Mouse (Mus musculus) neural tube, embryonic 15.5 days (tissue): ENCODE measurements around the gene Slc24a3. TPM values are rescaled to one million over a fixed set of nuclear protein-coding genes. Genes with fewer than 3 reads are reported as not detected.

ENCODE experiments used
- ATAC-seq: fragments of 200-750 bp; cut with Nextera tagmentation; 2 replicates; pipeline ENCODE4 v1.8.0; 2017; ENCODE audit warnings: mild to moderate bottlenecking, moderate TSS enrichment, moderate library complexity; ENCODE audit not compliant: low FRiP score
- H3K27ac ChIP-seq: fragments of 300-500 bp; sonication (generic); replicated peaks from 2 replicates; pipeline ENCODE4 v1.5.1; 2015; ENCODE audit warnings: mild to moderate bottlenecking, inconsistent platforms
- H3K27me3 ChIP-seq: fragments of 300-500 bp; sonication (generic); replicated peaks from 2 replicates; pipeline ENCODE4 v1.6.1; 2015; ENCODE audit warnings: inconsistent platforms
- H3K36me3 ChIP-seq: fragments of 300-500 bp; sonication (generic); 2 replicates; pipeline ENCODE4 v1.6.1; 2015; ENCODE audit warnings: inconsistent platforms
- H3K4me1 ChIP-seq: fragments of 300-500 bp; sonication (generic); 2 replicates; pipeline ENCODE4 v1.6.1; 2015; ENCODE audit warnings: inconsistent platforms
- H3K4me2 ChIP-seq: fragments of 300-500 bp; sonication (generic); 2 replicates; pipeline ENCODE4 v1.6.1; 2015; ENCODE audit warnings: inconsistent platforms, mild to moderate bottlenecking, moderate library complexity
- H3K4me3 ChIP-seq: fragments of 300-500 bp; sonication (generic); replicated peaks from 2 replicates; pipeline ENCODE4 v1.5.1; 2015; ENCODE audit warnings: mild to moderate bottlenecking, inconsistent platforms
- H3K9ac ChIP-seq: fragments of 300-500 bp; sonication (generic); replicated peaks from 2 replicates; pipeline ENCODE4 v1.6.1; 2015; ENCODE audit warnings: mild to moderate bottlenecking, inconsistent platforms
- H3K9me3 ChIP-seq: fragments of 300-500 bp; sonication (generic); replicated peaks from 2 replicates; pipeline ENCODE4 v1.6.1; 2016; ENCODE audit warnings: inconsistent platforms
- WGBS: fragments of 180-500 bp; shearing (Covaris S2); methylation state at CpG from one replicate; pipeline ENCODE4 v1.1.7; 2015; ENCODE audit warnings: mixed read lengths; 5-methylcytosine and 5-hydroxymethylcytosine counted together
- polyA plus RNA-seq: library from polyadenylated mRNA; unstranded; fragments of >200 nt; fragmentation: Nextera tagmentation; extraction: Ambion mirVana; gene quantifications from 2 replicates; pipeline ENCODE4 v1.2.1, GENCODE M21; 2015

Slc24a3 gene
- polyA plus RNA-seq, 1 experiment from 2014 or later = 28.9 TPM

- Histone ChIP-seq H3K4me3 (no peak overlapping the region), H3K4me1 (0 out of 2 replicates have a peak, but pooled peaks cover 5% of the 10 kb centered on the region), H3K36me3 (no peaks in the 10 kb centered on the region), H3K9ac (no peak overlapping the region), H3K9me3 (no peaks in the 10 kb centered on the region), H3K27me3 (no peaks in the 10 kb centered on the region), H3K27ac (peak overlapping the region; percentile 51), H3K4me2 (0 out of 2 replicates have a peak overlapping the region, but pooled peaks have one; percentile 2)
- peak; percentile 71 for ATAC-seq
- 66% methylated on average over 13 of the region's 13 CpGs for WGBS
These were observed 215.6 kb downstream of the Slc24a3 start for GRCm38 (mm10) chr2:145382908-145383770.

DNA sequence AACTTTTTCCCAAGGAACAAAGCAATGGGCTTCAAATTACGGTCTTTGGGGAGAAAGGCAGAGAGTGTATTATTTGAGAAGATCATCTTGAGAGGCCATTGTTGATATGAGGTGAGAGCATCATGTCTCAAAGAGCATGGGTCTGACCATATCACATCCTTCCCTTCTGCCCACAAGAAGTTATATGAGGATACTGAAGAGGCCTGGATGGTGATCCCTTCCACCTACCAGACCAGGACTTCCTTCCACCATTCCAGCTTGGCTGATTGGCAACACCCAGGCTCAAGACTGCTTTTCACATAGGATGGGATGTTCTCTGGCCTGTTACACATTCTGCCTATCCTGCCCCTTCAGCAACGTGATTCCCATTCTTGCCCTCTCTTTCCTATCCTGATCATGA, 216.7 kb downstream of the Slc24a3 start:
- no peaks in the 10 kb centered on the region for H3K36me3 ChIP-seq
- no peak overlapping the region for H3K9ac ChIP-seq
- no peak for ATAC-seq
- H3K27ac ChIP-seq = no peak overlapping the region
- 0 out of 2 replicates have a peak, but pooled peaks cover 5% of the 10 kb centered on the region for H3K4me1 ChIP-seq
- H3K4me2 ChIP-seq = no peak overlapping the region
- H3K27me3 ChIP-seq = no peaks in the 10 kb centered on the region
- H3K9me3 ChIP-seq = no peaks in the 10 kb centered on the region
- no peak overlapping the region for H3K4me3 ChIP-seq
- WGBS = 92% methylated on average over 2 of the region's 2 CpGs

DNA sequence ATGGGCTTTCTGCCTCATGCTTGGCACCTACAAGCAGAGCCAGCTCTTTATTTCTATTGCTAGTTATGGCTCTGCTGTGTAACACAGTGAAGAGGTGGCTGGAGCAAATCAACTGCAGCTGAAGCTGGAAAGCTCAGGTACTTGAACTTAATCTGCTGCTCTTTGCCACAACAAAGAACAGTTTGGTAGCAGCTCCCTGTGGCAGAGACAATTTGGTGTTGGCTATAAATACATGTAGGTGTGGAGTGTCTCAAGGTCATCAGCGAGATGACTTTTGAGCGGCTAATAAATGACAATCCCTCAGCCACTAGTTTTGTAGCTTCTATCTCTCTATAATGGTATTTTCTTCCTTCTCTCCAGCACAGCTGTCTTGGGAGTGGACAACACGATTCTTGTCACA, 217.7 kb downstream of the Slc24a3 start:
- Histone ChIP-seq H3K4me1 (0 out of 2 replicates have a peak, but pooled peaks cover 5% of the 10 kb centered on the region), H3K9me3 (no peaks in the 10 kb centered on the region), H3K9ac (no peak overlapping the region), H3K4me2 (no peak overlapping the region), H3K36me3 (no peaks in the 10 kb centered on the region), H3K27ac (no peak overlapping the region), H3K4me3 (no peak overlapping the region), H3K27me3 (no peaks in the 10 kb centered on the region)
- WGBS = 88% methylated on average over 3 of the region's 3 CpGs
- ATAC-seq = no peak

- H3K4me2 ChIP-seq = no peak overlapping the region
- 68% methylated on average over 1 of the region's 1 CpGs for WGBS
- H3K9ac ChIP-seq = no peak overlapping the region
- H3K27ac ChIP-seq = no peak overlapping the region
- no peaks in the 10 kb centered on the region for H3K9me3 ChIP-seq
- H3K4me3 ChIP-seq = no peak overlapping the region
- H3K27me3 ChIP-seq = no peaks in the 10 kb centered on the region
- no peak for ATAC-seq
- 0 out of 2 replicates have a peak, but pooled peaks cover 5% of the 10 kb centered on the region for H3K4me1 ChIP-seq
- H3K36me3 ChIP-seq = no peaks in the 10 kb centered on the region
These were observed 218.2 kb downstream of the Slc24a3 start for GRCm38 (mm10) chr2:145385773-145386172.

DNA sequence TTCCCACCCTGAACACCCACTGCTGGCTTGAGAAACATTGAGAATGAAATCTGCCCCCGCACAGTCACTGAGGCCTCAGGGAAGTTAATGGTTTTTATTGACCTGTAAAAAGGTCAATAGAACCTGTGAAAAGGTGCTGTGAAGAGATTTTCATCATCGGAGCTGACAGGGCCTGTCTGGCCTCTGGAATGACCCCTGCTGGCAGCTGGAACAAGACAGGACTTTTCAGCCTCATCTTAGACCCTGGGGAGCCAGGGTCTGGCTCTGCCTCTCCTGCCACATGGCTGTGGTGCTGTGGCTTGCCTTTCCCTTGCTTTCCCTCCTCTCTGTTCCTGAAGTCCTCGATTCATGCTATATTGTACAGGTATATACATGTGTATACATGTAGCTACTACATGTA, 228.2 kb downstream of the Slc24a3 start:
- ATAC-seq = no peak
- 58% methylated on average over 3 of the region's 3 CpGs for WGBS
- no peak overlapping the region for H3K4me2 ChIP-seq
- no peaks in the 10 kb centered on the region for H3K27me3 ChIP-seq
- no peak overlapping the region for H3K4me3 ChIP-seq
- H3K36me3 ChIP-seq = no peaks in the 10 kb centered on the region
- H3K27ac ChIP-seq = no peak overlapping the region
- H3K4me1 ChIP-seq = peaks cover 9% of the 10 kb centered on the region; the same call in 1 of the 2 replicates
- no peak overlapping the region for H3K9ac ChIP-seq
- no peaks in the 10 kb centered on the region for H3K9me3 ChIP-seq

DNA sequence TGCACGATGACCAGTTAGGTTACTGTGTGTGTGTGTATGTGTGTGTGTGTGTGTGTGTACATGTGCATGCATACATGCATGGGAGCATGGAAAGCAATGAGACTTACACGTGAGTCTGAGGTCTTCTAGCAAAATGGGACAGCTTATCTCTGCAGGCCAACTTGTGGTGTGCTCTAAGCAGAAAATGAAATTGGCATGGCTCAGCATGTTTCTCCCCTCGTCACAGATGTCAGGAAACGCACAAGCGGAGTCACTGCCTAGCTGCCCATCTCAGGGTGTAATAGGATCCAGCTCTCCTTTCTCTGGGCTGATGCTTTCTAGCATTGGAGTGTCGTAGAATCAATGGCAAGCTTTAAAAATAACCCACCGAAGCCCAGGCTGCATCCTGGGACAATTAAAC, 229.0 kb downstream of the Slc24a3 start:
- no peaks in the 10 kb centered on the region for H3K9me3 ChIP-seq
- no peak overlapping the region for H3K4me2 ChIP-seq
- ATAC-seq = no peak
- WGBS = 52% methylated on average over 7 of the region's 7 CpGs
- peaks cover 9% of the 10 kb centered on the region; the same call in 1 of the 2 replicates for H3K4me1 ChIP-seq
- no peaks in the 10 kb centered on the region for H3K27me3 ChIP-seq
- H3K36me3 ChIP-seq = no peaks in the 10 kb centered on the region
- H3K27ac ChIP-seq = no peak overlapping the region
- no peak overlapping the region for H3K4me3 ChIP-seq
- H3K9ac ChIP-seq = no peak overlapping the region

- Histone ChIP-seq H3K4me2 (no peak overlapping the region), H3K27ac (no peak overlapping the region), H3K27me3 (no peaks in the 10 kb centered on the region), H3K4me1 (peaks cover 9% of the 10 kb centered on the region; the same call in 1 of the 2 replicates), H3K9me3 (no peaks in the 10 kb centered on the region), H3K4me3 (no peak overlapping the region), H3K9ac (no peak overlapping the region), H3K36me3 (no peaks in the 10 kb centered on the region)
- no peak for ATAC-seq
- WGBS = 29% methylated on average over 10 of the region's 10 CpGs
These were observed 230.1 kb downstream of the Slc24a3 start for GRCm38 (mm10) chr2:145397456-145398206.

DNA sequence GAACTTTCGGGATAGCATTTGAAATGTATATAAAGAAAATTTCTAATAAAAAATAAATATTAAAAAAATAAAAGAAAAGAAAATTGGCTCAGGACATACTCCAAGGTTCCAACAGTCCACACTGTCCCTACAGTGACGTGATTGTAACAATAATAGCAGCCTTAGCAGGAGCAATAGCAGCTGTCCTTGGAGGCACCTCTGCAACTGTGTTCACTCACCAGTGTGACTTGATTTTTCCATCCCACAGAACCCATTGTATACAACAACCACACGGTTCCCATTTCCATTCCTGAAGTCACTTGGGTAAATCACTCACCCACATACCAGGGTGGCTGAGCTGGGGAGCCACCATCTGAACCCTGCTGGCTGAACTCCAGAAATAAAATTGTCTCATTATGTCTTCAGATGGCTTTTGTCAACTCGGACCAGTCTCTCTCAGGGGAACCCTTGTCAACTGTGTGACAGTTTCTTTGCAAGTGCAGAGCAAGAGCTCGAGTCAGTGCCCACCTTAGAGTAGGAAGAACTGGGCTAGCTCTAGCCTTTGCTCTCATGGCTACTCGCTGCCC, 233.8 kb downstream of the Slc24a3 start:
- no peaks in the 10 kb centered on the region for H3K9me3 ChIP-seq
- no peak for ATAC-seq
- H3K4me1 ChIP-seq = peaks cover 21% of the 10 kb centered on the region
- 44% methylated on average over 6 of the region's 6 CpGs for WGBS
- H3K27me3 ChIP-seq = no peaks in the 10 kb centered on the region
- H3K9ac ChIP-seq = no peak overlapping the region
- no peak overlapping the region for H3K4me2 ChIP-seq
- H3K4me3 ChIP-seq = no peak overlapping the region
- H3K27ac ChIP-seq = no peak overlapping the region
- H3K36me3 ChIP-seq = no peaks in the 10 kb centered on the region

- H3K4me1 ChIP-seq = peaks cover 17% of the 10 kb centered on the region
- H3K4me3 ChIP-seq = no peak overlapping the region
- H3K9ac ChIP-seq = no peak overlapping the region
- 78% methylated on average over 2 of the region's 2 CpGs for WGBS
- no peak overlapping the region for H3K27ac ChIP-seq
- H3K27me3 ChIP-seq = no peaks in the 10 kb centered on the region
- H3K36me3 ChIP-seq = no peaks in the 10 kb centered on the region
- no peak for ATAC-seq
- no peak overlapping the region for H3K4me2 ChIP-seq
- H3K9me3 ChIP-seq = no peaks in the 10 kb centered on the region
These were observed 234.4 kb downstream of the Slc24a3 start for GRCm38 (mm10) chr2:145401996-145402395.

DNA sequence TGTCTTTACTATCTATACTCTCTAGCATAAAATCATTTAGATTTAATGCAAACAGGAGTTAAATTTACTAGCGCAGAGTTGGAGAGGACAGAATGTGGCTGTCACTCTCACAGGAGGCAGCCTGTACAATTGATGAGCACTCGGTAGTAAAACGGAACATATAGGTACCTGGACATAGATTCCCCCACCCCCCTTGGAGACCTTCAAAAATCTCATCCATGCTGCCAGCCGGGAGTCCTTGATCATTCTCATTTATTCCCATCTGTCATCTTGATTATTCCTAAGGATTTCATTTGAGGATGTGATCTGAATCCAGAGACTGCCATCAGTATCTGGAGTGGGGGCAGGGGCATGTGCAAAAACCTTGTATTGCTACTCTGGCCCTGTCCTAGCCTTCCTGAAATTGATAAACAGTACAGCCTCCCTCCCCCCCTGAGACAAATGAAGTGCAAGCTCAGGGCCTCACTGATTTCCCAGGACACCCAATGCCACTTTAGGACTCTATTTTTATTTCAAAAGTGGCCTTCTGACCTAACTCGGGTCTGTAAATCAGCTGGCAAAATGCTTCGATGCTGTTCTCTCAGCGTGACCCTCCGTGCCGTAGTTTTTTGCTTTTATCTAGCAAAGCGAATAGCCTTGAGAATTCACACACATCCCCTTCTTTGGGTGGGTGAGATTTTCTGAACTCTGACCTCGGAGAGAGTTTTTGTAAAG, 237.4 kb downstream of the Slc24a3 start:
- no peak overlapping the region for H3K4me3 ChIP-seq
- peaks cover 13% of the 10 kb centered on the region for H3K4me1 ChIP-seq
- H3K27me3 ChIP-seq = no peaks in the 10 kb centered on the region
- no peaks in the 10 kb centered on the region for H3K9me3 ChIP-seq
- WGBS = 17% methylated on average over 11 of the region's 11 CpGs
- H3K27ac ChIP-seq = no peak overlapping the region
- H3K36me3 ChIP-seq = no peaks in the 10 kb centered on the region
- peak; percentile 69; the same call in 1 of the 2 replicates for ATAC-seq
- H3K9ac ChIP-seq = no peak overlapping the region
- no peak overlapping the region for H3K4me2 ChIP-seq

- no peak overlapping the region for H3K9ac ChIP-seq
- no peak overlapping the region for H3K4me3 ChIP-seq
- no peaks in the 10 kb centered on the region for H3K9me3 ChIP-seq
- WGBS = 28% methylated on average over 4 of the region's 4 CpGs
- H3K36me3 ChIP-seq = no peaks in the 10 kb centered on the region
- no peak overlapping the region for H3K27ac ChIP-seq
- H3K4me2 ChIP-seq = no peak overlapping the region
- H3K4me1 ChIP-seq = peaks cover 13% of the 10 kb centered on the region
- H3K27me3 ChIP-seq = no peaks in the 10 kb centered on the region
- no peak for ATAC-seq
These were observed 238.2 kb downstream of the Slc24a3 start for GRCm38 (mm10) chr2:145405746-145406145.
